Mouse (Mus musculus) forebrain, embryonic 10.5 days (tissue): ENCODE data around the gene Letm1. TPM values are rescaled to one million over a fixed set of nuclear protein-coding genes. Genes with fewer than 3 reads are reported as not detected.

ENCODE experiments used
- DNase-seq: peaks from one replicate; pipeline ENCODE4 v3.0.0-alpha.2; 2017; ENCODE audit warnings: low spot score; ENCODE audit errors: extremely low spot score
- H3K27ac ChIP-seq: fragments of 300-500 bp; sonication (generic); 2 replicates; pipeline ENCODE4 v1.5.1; 2016; ENCODE audit warnings: mild to moderate bottlenecking
- H3K27me3 ChIP-seq: fragments of 300-500 bp; sonication (generic); 2 replicates; pipeline ENCODE4 v1.6.1; 2016; ENCODE audit warnings: mild to moderate bottlenecking; ENCODE audit not compliant: poor library complexity, severe bottlenecking
- H3K36me3 ChIP-seq: fragments of 300-500 bp; sonication (generic); replicated peaks from 2 replicates; pipeline ENCODE4 v1.6.1; 2016; ENCODE audit warnings: mild to moderate bottlenecking, moderate library complexity
- H3K4me1 ChIP-seq: fragments of 300-500 bp; sonication (generic); 2 replicates; pipeline ENCODE4 v1.6.1; 2016
- H3K4me3 ChIP-seq: fragments of 300-500 bp; sonication (generic); 2 replicates; pipeline ENCODE4 v1.5.1; 2016; ENCODE audit warnings: mild to moderate bottlenecking, moderate library complexity
- H3K9me3 ChIP-seq: fragments of 300-500 bp; sonication (generic); 2 replicates; pipeline ENCODE4 v1.6.1; 2016; ENCODE audit warnings: mild to moderate bottlenecking, moderate library complexity
- WGBS: fragments of 180-500 bp; shearing (Covaris S2); methylation state at CpG from one replicate; pipeline ENCODE4 v1.1.7; 2016; 5-methylcytosine and 5-hydroxymethylcytosine counted together
- polyA plus RNA-seq: library from polyadenylated mRNA; unstranded; fragments of >200 nt; fragmentation: Nextera tagmentation; extraction: Ambion mirVana; gene quantifications from 2 replicates; pipeline ENCODE4 v1.2.1, GENCODE M21; 2016

Gene Letm1
- 57.8 and 59.2 TPM in 2 replicates for polyA plus RNA-seq

DNA sequence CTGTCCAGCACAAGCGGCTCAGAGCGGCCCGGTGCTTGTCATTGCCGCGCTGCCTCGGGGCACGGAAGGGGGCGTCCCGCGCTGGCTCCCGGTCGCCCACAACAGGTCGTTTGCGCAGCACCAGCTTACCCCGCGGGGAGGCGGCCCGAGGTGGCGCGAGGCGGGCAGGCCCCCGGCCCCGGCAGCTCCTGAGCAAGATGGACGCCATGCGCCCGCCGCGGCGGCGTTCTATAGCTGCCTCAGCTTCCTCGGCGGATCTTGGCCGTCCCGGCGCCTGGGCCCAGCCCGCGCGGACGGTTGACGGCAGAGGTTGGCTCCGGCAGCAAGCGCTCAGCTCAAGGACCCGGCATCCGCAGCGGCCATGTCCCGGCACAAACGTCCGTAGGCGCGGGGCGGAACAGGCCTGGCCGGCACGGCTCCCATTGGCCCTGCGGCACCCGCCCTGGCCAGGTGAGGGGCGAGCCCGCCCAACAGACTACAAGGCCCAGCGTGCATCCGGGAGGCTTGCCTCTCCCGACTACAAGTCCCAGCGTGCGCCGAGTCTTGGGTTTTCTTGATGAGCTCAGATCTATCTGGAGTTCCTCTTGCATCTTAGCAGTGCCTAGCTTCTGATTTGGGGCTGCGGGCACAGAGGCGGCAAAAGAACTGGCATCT, at the start of gene Letm1:
Gene Letm1, minus strand, starts transcription at position 473 of the 654 bp plus-strand sequence.
- peaks cover 10% of the 10 kb centered on the region for H3K36me3 ChIP-seq
- no peaks in the 10 kb centered on the region for H3K9me3 ChIP-seq
- H3K27me3 ChIP-seq: no peaks in the 10 kb centered on the region
- H3K27ac ChIP-seq: peak within 1 kb of the TSS; percentile 96
- peak; percentile 95 for DNase-seq
- H3K4me3 ChIP-seq: peak within 1 kb of the TSS; percentile 94
- WGBS: under 1% methylated on average over 65 of the region's 65 CpGs
- peaks cover 31% of the 10 kb centered on the region for H3K4me1 ChIP-seq

DNA sequence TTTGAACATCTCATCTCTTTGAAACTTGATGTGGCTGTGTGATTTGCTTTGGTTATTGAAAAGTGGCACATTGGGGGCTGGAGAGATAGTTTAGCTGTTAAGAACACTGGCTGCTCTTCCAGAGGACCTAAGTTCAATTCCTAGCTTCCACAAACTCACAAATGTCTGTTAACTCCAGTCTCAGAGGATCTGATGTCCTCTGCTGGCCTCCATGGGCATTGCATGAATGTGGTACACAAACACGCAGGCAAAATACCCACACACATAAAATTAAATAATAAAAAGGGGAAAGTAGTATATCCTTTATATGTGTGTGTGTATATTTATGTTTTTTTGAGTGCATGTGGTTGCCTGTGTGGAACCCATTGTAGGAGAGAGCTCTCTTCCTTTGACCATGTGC, 48.2 kb upstream of the Letm1 start:
- DNase-seq: no peak
- 73% methylated on average over 1 of the region's 1 CpGs for WGBS
- H3K36me3 ChIP-seq: peaks cover 67% of the 10 kb centered on the region

DNA sequence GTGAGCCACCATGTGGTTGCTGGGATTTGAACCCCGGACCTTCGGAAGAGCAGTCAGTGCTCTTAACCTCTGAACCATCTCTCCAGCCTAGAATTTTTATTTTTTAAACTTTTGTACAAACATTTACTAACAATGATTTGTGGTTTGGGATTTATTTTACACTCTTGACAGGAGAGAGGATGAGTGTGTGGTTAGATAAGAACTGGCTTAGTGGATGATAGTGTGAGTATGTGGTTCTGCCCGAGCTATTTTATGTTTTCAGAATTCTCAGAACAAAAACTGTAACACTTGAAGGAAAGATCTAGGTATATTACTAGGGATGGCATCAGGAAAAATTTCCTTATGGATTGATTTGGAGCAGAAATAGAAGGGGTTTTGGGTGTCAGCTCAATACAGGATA, 47.3 kb upstream of the Letm1 start:
- Histone ChIP-seq H3K9me3 (no peaks in the 10 kb centered on the region), H3K4me1 (peaks cover 15% of the 10 kb centered on the region), H3K36me3 (peaks cover 70% of the 10 kb centered on the region), H3K27ac (no peak overlapping the region), H3K4me3 (no peak overlapping the region), H3K27me3 (no peaks in the 10 kb centered on the region)
- no peak for DNase-seq
- WGBS: 94% methylated on average over 3 of the region's 3 CpGs

More for the DNA sequence above, 48.2 kb upstream of the Letm1 start:
- H3K4me3 ChIP-seq: no peak overlapping the region
- no peaks in the 10 kb centered on the region for H3K9me3 ChIP-seq
- H3K27ac ChIP-seq: no peak overlapping the region
- H3K4me1 ChIP-seq: peaks cover 7% of the 10 kb centered on the region
- H3K27me3 ChIP-seq: no peaks in the 10 kb centered on the region

DNA sequence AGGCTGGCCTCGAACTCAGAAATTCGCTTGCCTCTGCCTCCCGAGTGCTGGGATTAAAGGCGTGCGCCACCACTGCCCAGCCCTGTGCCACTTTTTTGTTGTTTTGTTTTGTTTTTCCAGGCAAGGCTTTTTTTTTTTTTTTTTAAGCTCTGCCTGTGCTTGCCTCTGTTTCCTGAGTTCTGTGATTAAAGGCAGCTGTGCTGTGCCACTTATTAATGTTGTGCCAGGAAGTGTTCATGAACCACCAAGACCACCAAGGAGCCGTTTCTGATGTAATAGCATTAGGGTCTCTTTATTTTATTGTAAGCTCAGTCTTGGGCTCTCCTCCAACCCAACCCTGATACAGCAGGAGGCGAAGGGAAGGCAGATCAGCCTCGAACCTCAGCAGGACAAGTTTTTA, 45.5 kb upstream of the Letm1 start:
- no peaks in the 10 kb centered on the region for H3K27me3 ChIP-seq
- H3K4me3 ChIP-seq: no peak overlapping the region
- WGBS: 90% methylated on average over 8 of the region's 8 CpGs
- H3K27ac ChIP-seq: no peak overlapping the region
- peaks cover 77% of the 10 kb centered on the region for H3K36me3 ChIP-seq
- no peaks in the 10 kb centered on the region for H3K9me3 ChIP-seq
- H3K4me1 ChIP-seq: peaks cover 34% of the 10 kb centered on the region
- no peak for DNase-seq

DNA sequence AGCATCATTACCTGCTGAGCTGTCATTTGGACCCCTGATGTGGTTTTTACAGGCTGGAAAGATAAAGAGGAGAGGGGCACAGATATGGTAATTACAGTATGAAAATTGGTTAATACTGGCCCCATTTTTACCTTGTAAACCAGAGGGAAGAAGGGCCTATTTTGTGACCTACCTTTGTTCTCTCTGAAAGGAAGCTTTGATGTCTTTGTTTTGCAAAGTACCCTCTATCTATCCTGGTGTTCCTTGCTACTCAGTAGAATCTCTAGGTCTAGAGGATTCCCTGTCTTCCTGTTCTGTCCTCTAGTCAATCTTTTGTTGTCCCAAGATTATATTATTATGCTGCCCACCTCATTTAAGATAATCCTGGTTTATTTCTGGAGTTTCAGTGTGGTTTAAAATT, 43.4 kb upstream of the Letm1 start:
- H3K36me3 ChIP-seq: peaks cover 65% of the 10 kb centered on the region
- peaks cover 49% of the 10 kb centered on the region for H3K4me1 ChIP-seq
- no peaks in the 10 kb centered on the region for H3K9me3 ChIP-seq
- no peak overlapping the region for H3K27ac ChIP-seq
- H3K27me3 ChIP-seq: no peaks in the 10 kb centered on the region
- no peak overlapping the region for H3K4me3 ChIP-seq
- no peak for DNase-seq

DNA sequence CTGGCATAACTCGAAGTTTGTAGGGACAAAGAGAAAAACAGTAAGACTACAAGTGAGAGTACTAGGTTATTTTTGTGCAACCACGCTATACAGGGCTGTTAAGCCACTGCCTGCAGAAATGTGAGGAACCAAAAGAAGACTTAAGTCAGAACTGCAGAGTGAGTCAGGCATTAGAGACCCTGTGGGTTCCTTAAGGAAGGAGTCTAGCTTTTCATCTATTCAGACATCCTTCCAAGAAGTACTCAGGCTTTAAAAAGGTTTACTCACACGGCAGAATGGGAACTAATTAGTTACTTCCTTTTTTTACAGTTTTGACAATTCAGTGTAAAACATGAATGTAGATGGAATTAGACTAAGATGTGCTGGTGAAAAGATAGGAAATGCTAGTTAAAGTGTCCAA, 39.8 kb upstream of the Letm1 start:
- peaks cover 48% of the 10 kb centered on the region for H3K36me3 ChIP-seq
- H3K4me3 ChIP-seq: peak overlapping the region; percentile 99
- H3K4me1 ChIP-seq: peaks cover 76% of the 10 kb centered on the region
- no peaks in the 10 kb centered on the region for H3K9me3 ChIP-seq
- no peak for DNase-seq
- 35% methylated on average over 3 of the region's 3 CpGs for WGBS
- H3K27me3 ChIP-seq: no peaks in the 10 kb centered on the region
- no peak overlapping the region for H3K27ac ChIP-seq

DNA sequence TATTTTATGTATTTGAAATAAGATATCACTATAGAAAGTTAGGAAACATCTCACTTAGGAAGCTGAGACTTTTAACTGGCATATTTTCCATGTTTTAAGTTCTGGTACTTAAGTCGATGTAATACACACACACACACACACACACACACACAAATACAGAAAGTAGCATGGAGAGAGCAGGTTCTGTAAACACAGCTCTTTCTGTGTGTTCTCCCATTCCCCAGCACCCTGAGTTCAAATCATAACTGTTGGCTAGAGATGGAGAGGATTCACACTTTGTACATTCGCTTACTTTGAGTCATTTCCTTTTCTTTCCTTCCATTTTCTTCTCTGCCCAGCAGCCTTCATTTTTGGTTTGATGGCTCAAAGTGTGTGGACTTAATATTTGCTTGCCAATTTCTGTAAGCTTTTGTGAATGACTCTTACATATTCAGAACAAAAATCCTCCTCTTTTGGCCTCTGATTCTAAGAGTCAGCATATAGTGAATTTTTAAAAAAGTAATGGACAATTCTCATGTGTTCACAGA, 39.3 kb upstream of the Letm1 start:
- peak overlapping the region; percentile 99 for H3K4me3 ChIP-seq
- H3K27ac ChIP-seq: peak overlapping the region; percentile 100
- H3K27me3 ChIP-seq: no peaks in the 10 kb centered on the region
- DNase-seq: no peak
- H3K4me1 ChIP-seq: peaks cover 77% of the 10 kb centered on the region
- peaks cover 43% of the 10 kb centered on the region for H3K36me3 ChIP-seq
- no peaks in the 10 kb centered on the region for H3K9me3 ChIP-seq
- 66% methylated on average over 2 of the region's 2 CpGs for WGBS

DNA sequence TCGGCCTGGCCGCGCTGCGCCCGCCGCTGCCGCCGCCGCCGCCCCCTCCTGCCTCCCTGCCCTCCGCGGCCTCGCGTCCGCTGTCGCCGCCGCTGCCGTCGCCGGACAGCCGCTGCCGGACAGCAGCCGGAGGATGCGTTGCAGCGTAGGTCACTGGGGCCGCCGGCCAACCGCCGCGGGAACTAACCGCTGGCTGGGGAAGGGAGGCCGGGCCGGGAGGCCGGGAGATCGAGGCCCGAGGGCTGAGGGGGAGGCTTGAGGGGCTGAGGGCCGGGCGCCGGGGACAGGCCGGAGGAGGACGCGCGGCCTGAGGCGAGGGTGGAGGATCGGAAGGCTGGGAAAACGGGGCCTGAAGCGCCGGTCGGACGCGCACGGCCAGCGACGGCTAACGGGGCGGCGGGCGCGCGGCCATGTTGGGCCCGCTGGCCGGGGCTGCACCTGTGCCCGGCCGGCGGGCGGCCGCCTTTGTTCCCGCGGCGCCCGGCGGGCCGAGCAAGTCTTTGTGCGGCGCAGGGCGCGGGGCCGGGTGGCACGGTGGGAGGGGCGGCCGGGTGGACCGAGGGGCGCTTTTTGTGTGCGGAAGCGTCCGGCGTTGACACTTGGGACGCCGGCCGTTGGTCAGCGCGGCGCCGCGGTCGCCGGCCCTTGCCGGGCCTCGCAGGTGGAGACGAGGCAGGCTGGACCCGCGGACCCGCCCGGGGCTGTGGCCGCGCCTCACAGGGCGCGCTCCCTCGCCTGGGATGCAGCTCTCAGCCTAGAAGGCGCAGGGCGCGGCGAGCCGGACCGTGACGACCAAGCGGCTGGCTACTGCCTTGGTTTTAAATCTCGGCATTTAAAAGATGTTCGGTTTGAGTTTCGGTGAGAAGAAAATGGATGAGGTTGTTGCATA, 38.4 kb upstream of the Letm1 start:
- DNase-seq: peak; percentile 70
- under 1% methylated on average over 94 of the region's 121 CpGs for WGBS
- Histone ChIP-seq H3K27me3 (no peaks in the 10 kb centered on the region), H3K4me1 (peaks cover 72% of the 10 kb centered on the region), H3K27ac (peak overlapping the region; percentile 100), H3K4me3 (peak overlapping the region; percentile 99), H3K36me3 (peaks cover 35% of the 10 kb centered on the region), H3K9me3 (no peaks in the 10 kb centered on the region)

DNA sequence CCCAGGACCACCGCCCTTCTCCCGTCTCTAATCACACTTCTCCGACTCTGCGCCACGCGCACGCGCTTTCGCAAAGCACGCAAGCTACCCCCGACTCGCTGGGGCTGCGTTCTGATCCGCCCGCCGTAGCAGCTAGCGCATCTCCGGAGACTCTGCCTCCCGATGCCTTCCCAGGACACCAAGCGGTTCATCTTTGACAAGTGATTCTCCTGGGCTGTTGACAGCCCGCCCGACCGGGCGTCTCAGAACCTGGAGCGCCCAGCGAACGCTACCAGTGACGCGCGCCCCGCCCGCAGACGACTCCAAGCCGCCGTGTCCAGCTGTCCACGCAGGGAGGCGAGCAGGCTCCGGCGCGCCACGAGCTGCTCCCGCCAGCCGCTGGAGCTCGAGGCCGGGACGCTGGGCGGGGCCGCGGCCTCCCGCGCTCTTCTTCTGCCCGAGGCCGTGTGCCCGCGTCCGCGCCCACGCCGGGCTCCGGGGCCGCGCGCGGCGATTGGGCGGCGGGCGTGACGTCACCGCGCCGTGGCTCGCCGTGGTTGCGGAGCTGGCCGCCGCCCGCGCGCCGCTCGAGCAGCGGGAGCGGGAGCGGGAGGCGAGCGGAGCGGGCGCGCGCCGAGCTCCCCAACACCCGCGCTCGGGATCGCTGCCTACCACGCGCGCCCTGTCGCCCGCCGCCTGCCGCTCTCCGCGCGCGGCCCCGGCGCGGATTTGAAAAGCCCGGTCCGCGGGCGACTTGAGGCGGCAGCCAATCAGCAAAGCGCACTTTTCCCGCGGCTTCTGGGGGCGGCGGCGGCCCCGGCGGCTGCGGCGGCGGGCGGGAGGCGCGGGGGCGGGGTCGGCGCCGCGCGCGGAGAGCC, 37.5 kb upstream of the Letm1 start, which contains the start of gene Nsd2:
Gene Nsd2, plus strand, starts transcription at position 850 of the 857 bp plus-strand sequence.
- Histone ChIP-seq H3K27ac (peak within 1 kb of the TSS; percentile 100), H3K27me3 (no peaks in the 10 kb centered on the region), H3K36me3 (peaks cover 26% of the 10 kb centered on the region), H3K9me3 (no peaks in the 10 kb centered on the region), H3K4me3 (peak within 1 kb of the TSS; percentile 99), H3K4me1 (peaks cover 64% of the 10 kb centered on the region)
- WGBS: 4% methylated on average over 135 of the region's 136 CpGs
- DNase-seq: peak; percentile 79

DNA sequence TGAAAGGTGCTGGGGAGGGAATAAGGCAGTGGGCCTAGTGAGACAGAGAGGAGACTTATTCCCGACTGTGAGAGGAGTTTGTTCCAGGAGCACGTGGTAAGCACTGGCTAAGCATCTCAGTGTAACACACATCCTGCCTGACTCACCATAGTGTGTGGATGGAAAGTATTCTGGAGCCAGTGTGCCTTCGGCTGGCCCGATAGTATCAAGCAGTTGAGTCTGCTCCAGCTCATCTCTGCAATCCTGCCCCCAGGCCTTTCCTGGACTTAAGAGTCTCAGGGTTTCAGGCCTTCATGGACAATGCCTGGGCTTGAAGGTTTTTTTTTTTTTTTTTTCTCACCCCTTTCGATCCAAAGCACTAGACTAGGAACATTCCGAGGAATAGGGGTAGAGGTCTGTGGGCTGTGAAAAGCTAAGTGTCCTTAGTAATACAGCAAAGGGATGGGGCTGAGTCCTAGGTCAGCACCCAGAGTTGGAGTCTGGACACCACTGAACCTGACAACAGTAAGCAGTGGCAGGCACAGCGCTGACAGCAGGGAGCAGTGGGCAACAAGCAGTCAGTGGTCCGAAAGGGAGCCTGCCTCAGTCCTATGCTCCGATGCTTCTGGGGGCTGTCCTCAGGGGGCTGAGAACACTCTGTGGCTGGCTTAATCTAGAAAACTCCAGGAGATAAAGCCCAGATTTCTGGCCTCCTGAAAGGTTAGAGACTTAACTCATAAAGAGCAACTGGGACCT, 36.7 kb upstream of the Letm1 start:
- H3K36me3 ChIP-seq: peaks cover 18% of the 10 kb centered on the region
- no peaks in the 10 kb centered on the region for H3K27me3 ChIP-seq
- no peaks in the 10 kb centered on the region for H3K9me3 ChIP-seq
- 11% methylated on average over 9 of the region's 9 CpGs for WGBS
- peaks cover 56% of the 10 kb centered on the region for H3K4me1 ChIP-seq
- H3K4me3 ChIP-seq: peak overlapping the region; percentile 99
- peak overlapping the region; percentile 100 for H3K27ac ChIP-seq
- peak; percentile 30 for DNase-seq

DNA sequence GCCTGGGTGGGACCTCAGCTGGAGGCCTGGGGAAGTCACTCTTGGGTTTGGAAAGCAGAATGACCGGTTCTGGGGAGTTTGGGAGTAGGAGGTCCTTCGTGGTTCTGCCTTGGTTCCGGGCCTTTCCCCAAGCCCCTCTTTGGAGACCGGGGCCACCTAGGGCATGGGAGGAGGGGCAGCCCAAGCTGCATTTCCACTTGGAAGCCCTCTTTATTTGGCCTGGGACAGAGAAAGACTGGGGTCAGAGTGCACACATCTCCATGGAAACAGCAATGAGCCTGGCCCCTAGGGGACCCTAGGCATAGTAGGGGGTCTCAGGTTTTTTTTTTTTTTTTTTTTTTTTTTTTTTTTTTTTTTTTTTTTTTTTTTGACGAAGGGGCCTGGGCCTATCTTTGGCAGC, 35.5 kb upstream of the Letm1 start:
- Histone ChIP-seq H3K27me3 (no peaks in the 10 kb centered on the region), H3K4me3 (peak overlapping the region; percentile 99), H3K36me3 (peaks cover 6% of the 10 kb centered on the region), H3K4me1 (peaks cover 44% of the 10 kb centered on the region), H3K9me3 (no peaks in the 10 kb centered on the region), H3K27ac (peak overlapping the region; percentile 100)
- DNase-seq: peak; percentile 51
- 7% methylated on average over 5 of the region's 5 CpGs for WGBS
